Mouse (Mus musculus) thymus, adult 2 months (tissue): ENCODE measurements around the gene Bud13.

ENCODE experiments used
- CTCF ChIP-seq: fragments of 200-500 bp; IDR thresholded peaks from 2 replicates; pipeline ENCODE4 v1.5.1; 2012; ENCODE audit warnings: mild to moderate bottlenecking, control low read depth, low read length, moderate library complexity, borderline replicate concordance; ENCODE audit not compliant: control insufficient read depth, poor library complexity, insufficient read depth; ENCODE audit errors: extremely low read depth
- POLR2A ChIP-seq: fragments of 200-500 bp; IDR thresholded peaks from 2 replicates; pipeline ENCODE4 v1.6.1; 2012; ENCODE audit warnings: mild to moderate bottlenecking, low read length, control low read depth, moderate library complexity; ENCODE audit not compliant: control insufficient read depth, poor library complexity, insufficient read depth; ENCODE audit errors: extremely low read depth

DNA sequence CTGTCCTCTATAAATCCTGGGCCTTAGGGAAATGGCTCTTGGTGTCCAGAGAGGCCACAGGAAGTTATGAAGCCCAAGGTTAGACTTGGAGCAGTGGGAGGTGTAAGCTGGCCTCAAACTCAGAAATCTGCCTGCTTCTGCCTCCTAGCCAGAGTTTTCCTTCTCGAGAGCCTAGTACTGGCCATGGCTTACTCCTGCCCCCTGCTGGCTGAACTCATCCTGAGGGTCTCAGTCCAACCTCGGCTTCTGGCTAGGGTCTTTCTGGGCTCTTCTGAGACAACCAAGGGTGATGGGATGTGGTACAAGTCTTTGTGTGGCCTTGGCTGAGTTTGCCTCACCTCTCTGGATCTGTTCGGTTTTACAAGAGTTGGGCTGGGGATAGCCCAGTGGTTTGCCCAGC lies 35.1 kb downstream of the Bud13 start:
- TF ChIP-seq CTCF (0 out of 2 replicates have a peak, but pooled peaks have one; percentile 35), POLR2A (no peak)
